Mouse (Mus musculus) E14TG2a.4 (cell line): ENCODE measurements at regions not wholly inside any gene's neighbourhood (a gene's known extent, or its start where the extent isn't known, plus 50 kb on each side); places are given as distances from the start of the nearest gene placed in this dataset.

ENCODE experiments used
- CTCF ChIP-seq: conservative IDR thresholded peaks from 2 replicates; pipeline ENCODE4 v1.5.1; 2014; ENCODE audit warnings: low read length
- NANOG ChIP-seq: IDR thresholded peaks from 2 replicates; pipeline ENCODE4 v1.6.1; 2014; ENCODE audit warnings: borderline replicate concordance, low read length, mixed read lengths

DNA sequence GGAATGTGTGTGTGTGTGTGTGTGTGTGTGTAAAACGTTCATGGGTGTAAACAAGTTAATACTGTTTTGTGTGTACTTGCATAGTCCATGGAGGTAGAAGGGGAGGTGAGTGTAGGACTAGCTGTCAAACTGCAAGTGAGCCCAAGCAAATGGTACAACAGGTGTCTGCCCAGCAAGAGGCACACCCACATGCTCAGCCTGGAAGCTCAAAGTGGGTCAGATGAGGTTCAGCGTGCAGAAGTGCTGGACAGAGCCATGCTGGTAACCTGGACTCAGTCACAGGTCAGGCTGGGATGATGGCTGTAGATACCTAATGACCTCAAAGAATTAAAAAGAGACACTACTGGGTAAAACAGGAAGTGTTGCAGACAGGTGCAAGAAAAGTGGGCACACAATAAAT is 821.2 kb downstream of the Tbl1xr1 start:
- TF ChIP-seq CTCF (no peak), NANOG (no peak)
